Mouse (Mus musculus): ENCODE data around the gene Scarb1. TPM values are rescaled to one million over a fixed set of nuclear protein-coding genes. Genes with fewer than 3 reads are reported as not detected.

The Scarb1 gene
- polyA plus RNA-seq, 1 experiment from 2014 or later: 50.8 TPM

DNA sequence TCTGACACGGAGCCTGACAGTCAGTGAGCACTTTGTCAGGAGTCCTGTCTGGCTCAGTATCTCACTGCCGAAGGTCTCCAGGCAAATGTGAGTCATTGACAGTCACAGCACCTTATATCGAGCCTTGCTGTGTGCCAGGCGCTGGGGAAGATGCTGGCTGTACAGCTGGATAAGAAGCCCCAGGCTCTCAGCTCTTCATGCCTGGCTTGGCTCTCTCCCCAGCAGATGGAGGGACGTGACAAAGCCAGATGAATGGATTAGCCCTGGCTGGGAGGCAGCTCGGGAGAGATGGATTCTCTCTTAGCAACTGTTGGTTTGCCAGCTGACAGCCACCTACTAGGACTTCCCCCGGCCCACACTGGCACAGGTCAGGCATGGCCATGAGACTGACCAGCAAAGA lies 78.3 kb downstream of the Scarb1 start:
- Histone ChIP-seq H3K9ac (ENCODE audit: low read length) (no peak overlapping the region), H3K36me3 (ENCODE audit: control insufficient read depth, insufficient read depth, low read length) (no peaks in the 10 kb centered on the region), H3K4me2 (ENCODE audit: low read length) (no peak overlapping the region), H3K27ac (ENCODE audit: low read depth) (no peak overlapping the region), H3K4me1 (replicated peaks; ENCODE audit: control insufficient read depth, insufficient read depth, low read length) (peaks cover 9% of the 10 kb centered on the region), H3K9me3 (ENCODE audit: control insufficient read depth, low read length) (no peaks in the 10 kb centered on the region), H3K4me3 (ENCODE audit: low read depth, low read length) (no peak overlapping the region), H3K27me3 (replicated peaks; ENCODE audit: control insufficient read depth, insufficient read depth, low read length) (no peaks in the 10 kb centered on the region)
- DNase-seq (ENCODE audit: low spot score) (no peak), ATAC-seq (replicated peaks; ENCODE audit: low FRiP score, low TSS enrichment, low read depth) (no peak)
- 43% methylated on average over 7 of the region's 7 CpGs for WGBS

GRCm38 (mm10) chr5:125253917-125254316 lies 87.0 kb downstream of the Scarb1 start:
- Histone ChIP-seq H3K4me3 (ENCODE audit: low read depth, low read length) (no peak overlapping the region), H3K4me1 (replicated peaks; ENCODE audit: control insufficient read depth, insufficient read depth, low read length) (no peaks in the 10 kb centered on the region), H3K9me3 (ENCODE audit: control insufficient read depth, low read length) (0 out of 2 replicates have a peak, but pooled peaks cover 3% of the 10 kb centered on the region), H3K27ac (ENCODE audit: low read depth) (no peak overlapping the region), H3K36me3 (ENCODE audit: control insufficient read depth, insufficient read depth, low read length) (no peaks in the 10 kb centered on the region), H3K4me2 (ENCODE audit: low read length) (no peak overlapping the region), H3K9ac (ENCODE audit: low read length) (no peak overlapping the region), H3K27me3 (replicated peaks; ENCODE audit: control insufficient read depth, insufficient read depth, low read length) (no peaks in the 10 kb centered on the region)
- DNase-seq (ENCODE audit: low spot score) (no peak), ATAC-seq (replicated peaks; ENCODE audit: low FRiP score, low TSS enrichment, low read depth) (no peak)
- 32% methylated on average over 5 of the region's 5 CpGs for WGBS

- H3K36me3 ChIP-seq (ENCODE audit: control insufficient read depth, insufficient read depth, low read length): no peaks in the 10 kb centered on the region
- H3K4me1 ChIP-seq (replicated peaks; ENCODE audit: control insufficient read depth, insufficient read depth, low read length): no peaks in the 10 kb centered on the region
- H3K9ac ChIP-seq (ENCODE audit: low read length): no peak overlapping the region
- DNase-seq (ENCODE audit: low spot score) (no peak), ATAC-seq (replicated peaks; ENCODE audit: low FRiP score, low TSS enrichment, low read depth) (no peak)
- H3K4me3 ChIP-seq (ENCODE audit: low read depth, low read length): no peak overlapping the region
- H3K27ac ChIP-seq (ENCODE audit: low read depth): no peak overlapping the region
- H3K4me2 ChIP-seq (ENCODE audit: low read length): no peak overlapping the region
- 0 out of 2 replicates have a peak, but pooled peaks cover 3% of the 10 kb centered on the region for H3K9me3 ChIP-seq (ENCODE audit: control insufficient read depth, low read length)
- 92% methylated on average over 3 of the region's 3 CpGs for WGBS
- no peaks in the 10 kb centered on the region for H3K27me3 ChIP-seq (replicated peaks; ENCODE audit: control insufficient read depth, insufficient read depth, low read length)
These were observed 87.4 kb downstream of the Scarb1 start for GRCm38 (mm10) chr5:125253448-125253847.

- no peak for DNase-seq (ENCODE audit: low spot score)
- no peaks in the 10 kb centered on the region for H3K27me3 ChIP-seq (replicated peaks; ENCODE audit: control insufficient read depth, insufficient read depth, low read length)
These were observed 88.2 kb downstream of the Scarb1 start for GRCm38 (mm10) chr5:125252664-125253063.

GRCm38 (mm10) chr5:125251885-125252615 lies 88.8 kb downstream of the Scarb1 start:
- Histone ChIP-seq H3K9ac (ENCODE audit: low read length) (no peak overlapping the region), H3K36me3 (ENCODE audit: control insufficient read depth, insufficient read depth, low read length) (no peaks in the 10 kb centered on the region), H3K4me3 (ENCODE audit: low read depth, low read length) (no peak overlapping the region), H3K27me3 (replicated peaks; ENCODE audit: control insufficient read depth, insufficient read depth, low read length) (no peaks in the 10 kb centered on the region), H3K27ac (ENCODE audit: low read depth) (no peak overlapping the region), H3K4me1 (replicated peaks; ENCODE audit: control insufficient read depth, insufficient read depth, low read length) (no peaks in the 10 kb centered on the region; the same call in 1 of the 2 replicates), H3K9me3 (ENCODE audit: control insufficient read depth, low read length) (0 out of 2 replicates have a peak, but pooled peaks cover 3% of the 10 kb centered on the region), H3K4me2 (ENCODE audit: low read length) (no peak overlapping the region)
- ATAC-seq (replicated peaks; ENCODE audit: low FRiP score, low TSS enrichment, low read depth) (no peak), DNase-seq (ENCODE audit: low spot score) (no peak)
- WGBS: 54% methylated on average over 15 of the region's 15 CpGs

More at GRCm38 (mm10) chr5:125252664-125253063, 88.2 kb downstream of the Scarb1 start:
- H3K9me3 ChIP-seq (ENCODE audit: control insufficient read depth, low read length): 0 out of 2 replicates have a peak, but pooled peaks cover 3% of the 10 kb centered on the region
- H3K4me2 ChIP-seq (ENCODE audit: low read length): no peak overlapping the region
- H3K4me1 ChIP-seq (replicated peaks; ENCODE audit: control insufficient read depth, insufficient read depth, low read length): no peaks in the 10 kb centered on the region; the same call in 1 of the 2 replicates
- H3K27ac ChIP-seq (ENCODE audit: low read depth): no peak overlapping the region
- WGBS: 72% methylated on average over 8 of the region's 8 CpGs
- no peaks in the 10 kb centered on the region for H3K36me3 ChIP-seq (ENCODE audit: control insufficient read depth, insufficient read depth, low read length)
- no peak overlapping the region for H3K9ac ChIP-seq (ENCODE audit: low read length)
- ATAC-seq (replicated peaks; ENCODE audit: low FRiP score, low TSS enrichment, low read depth): no peak
- no peak overlapping the region for H3K4me3 ChIP-seq (ENCODE audit: low read depth, low read length)

- H3K36me3 ChIP-seq (ENCODE audit: control insufficient read depth, insufficient read depth, low read length): no peaks in the 10 kb centered on the region
- no peak overlapping the region for H3K4me2 ChIP-seq (ENCODE audit: low read length)
- ATAC-seq (replicated peaks; ENCODE audit: low FRiP score, low TSS enrichment, low read depth) (no peak), DNase-seq (ENCODE audit: low spot score) (no peak)
- WGBS: 32% methylated on average over 6 of the region's 6 CpGs
- no peaks in the 10 kb centered on the region for H3K9me3 ChIP-seq (ENCODE audit: control insufficient read depth, low read length)
- H3K27ac ChIP-seq (ENCODE audit: low read depth): no peak overlapping the region
- H3K4me3 ChIP-seq (ENCODE audit: low read depth, low read length): no peak overlapping the region
- H3K4me1 ChIP-seq (replicated peaks; ENCODE audit: control insufficient read depth, insufficient read depth, low read length): peaks cover 15% of the 10 kb centered on the region
- no peak overlapping the region for H3K9ac ChIP-seq (ENCODE audit: low read length)
- H3K27me3 ChIP-seq (replicated peaks; ENCODE audit: control insufficient read depth, insufficient read depth, low read length): no peaks in the 10 kb centered on the region
These were observed 91.7 kb downstream of the Scarb1 start for GRCm38 (mm10) chr5:125249187-125249586.

DNA sequence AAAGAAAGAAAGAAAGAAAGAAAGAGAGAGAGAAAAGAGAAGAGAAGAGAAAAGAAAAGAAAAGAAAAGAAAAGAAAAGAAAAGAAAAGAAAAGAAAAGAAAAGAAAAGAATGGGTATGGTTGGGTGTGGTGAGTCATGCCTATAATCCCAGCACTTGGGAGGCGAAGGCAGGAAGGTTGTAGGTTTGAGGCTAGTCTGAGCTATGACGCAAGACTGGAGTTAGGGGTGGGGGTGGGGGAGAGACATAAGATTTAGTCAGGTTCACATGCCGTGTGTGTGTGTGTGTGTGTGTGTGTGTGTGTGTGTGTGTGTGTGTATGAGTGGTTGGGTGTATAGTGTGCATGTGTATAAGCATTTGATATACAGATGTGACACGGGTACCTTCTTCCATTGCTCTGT lies 94.2 kb downstream of the Scarb1 start:
- no peak for ATAC-seq (replicated peaks; ENCODE audit: low FRiP score, low TSS enrichment, low read depth)
- 88% methylated on average over 4 of the region's 4 CpGs for WGBS
- H3K9ac ChIP-seq (ENCODE audit: low read length): no peak overlapping the region

GRCm38 (mm10) chr5:125245534-125246151 lies 95.3 kb downstream of the Scarb1 start:
- Histone ChIP-seq H3K9ac (ENCODE audit: low read length) (peak overlapping the region; percentile 41; the same call in 1 of the 2 replicates), H3K4me2 (ENCODE audit: low read length) (peak overlapping the region; percentile 54), H3K27me3 (replicated peaks; ENCODE audit: control insufficient read depth, insufficient read depth, low read length) (no peaks in the 10 kb centered on the region), H3K27ac (ENCODE audit: low read depth) (peak overlapping the region; percentile 69), H3K4me1 (replicated peaks; ENCODE audit: control insufficient read depth, insufficient read depth, low read length) (peaks cover 20% of the 10 kb centered on the region), H3K9me3 (ENCODE audit: control insufficient read depth, low read length) (no peaks in the 10 kb centered on the region), H3K36me3 (ENCODE audit: control insufficient read depth, insufficient read depth, low read length) (no peaks in the 10 kb centered on the region), H3K4me3 (ENCODE audit: low read depth, low read length) (peak overlapping the region; percentile 22)
- peak; percentile 48 for ATAC-seq (replicated peaks; ENCODE audit: low FRiP score, low TSS enrichment, low read depth)
- peak; percentile 87 for DNase-seq (ENCODE audit: low spot score)
- WGBS: 5% methylated on average over 27 of the region's 27 CpGs

More for the DNA sequence above, 94.2 kb downstream of the Scarb1 start:
- Histone ChIP-seq H3K27ac (ENCODE audit: low read depth) (no peak overlapping the region), H3K4me3 (ENCODE audit: low read depth, low read length) (no peak overlapping the region), H3K27me3 (replicated peaks; ENCODE audit: control insufficient read depth, insufficient read depth, low read length) (no peaks in the 10 kb centered on the region), H3K9me3 (ENCODE audit: control insufficient read depth, low read length) (no peaks in the 10 kb centered on the region), H3K36me3 (ENCODE audit: control insufficient read depth, insufficient read depth, low read length) (no peaks in the 10 kb centered on the region), H3K4me1 (replicated peaks; ENCODE audit: control insufficient read depth, insufficient read depth, low read length) (peaks cover 18% of the 10 kb centered on the region), H3K4me2 (ENCODE audit: low read length) (no peak overlapping the region)
- no peak for DNase-seq (ENCODE audit: low spot score)
